Mouse (Mus musculus) embryonic facial prominence, embryonic 10.5 days (tissue): ENCODE data around the gene Gpank1. TPM values are rescaled to one million over a fixed set of nuclear protein-coding genes. Genes with fewer than 3 reads are reported as not detected.

ENCODE experiments used
- DNase-seq: peaks from one replicate; pipeline ENCODE4 v3.0.0-alpha.2; 2017; ENCODE audit warnings: low spot score
- H3K27ac ChIP-seq: fragments of 300-500 bp; sonication (generic); replicated peaks from 2 replicates; pipeline ENCODE4 v1.5.1; 2016; ENCODE audit warnings: mild to moderate bottlenecking
- H3K27me3 ChIP-seq: fragments of 300-500 bp; sonication (generic); replicated peaks from 2 replicates; pipeline ENCODE4 v1.6.1; 2016; ENCODE audit warnings: low read depth, mild to moderate bottlenecking; ENCODE audit not compliant: poor library complexity, severe bottlenecking
- H3K36me3 ChIP-seq: fragments of 300-500 bp; sonication (generic); replicated peaks from 2 replicates; pipeline ENCODE4 v1.6.1; 2016; ENCODE audit warnings: mild to moderate bottlenecking, moderate library complexity
- H3K4me1 ChIP-seq: fragments of 300-500 bp; sonication (generic); 2 replicates; pipeline ENCODE4 v1.6.1; 2016
- H3K4me3 ChIP-seq: fragments of 300-500 bp; sonication (generic); 2 replicates; pipeline ENCODE4 v1.5.1; 2016; ENCODE audit warnings: mild to moderate bottlenecking, moderate library complexity
- H3K9me3 ChIP-seq: fragments of 300-500 bp; sonication (generic); 2 replicates; pipeline ENCODE4 v1.6.1; 2016; ENCODE audit warnings: mild to moderate bottlenecking
- WGBS: fragments of 180-500 bp; shearing (Covaris S2); methylation state at CpG from one replicate; pipeline ENCODE4 v1.1.7; 2016; 5-methylcytosine and 5-hydroxymethylcytosine counted together
- polyA plus RNA-seq: library from polyadenylated mRNA; unstranded; fragments of >200 nt; fragmentation: Nextera tagmentation; extraction: Ambion mirVana; gene quantifications from 2 replicates; pipeline ENCODE4 v1.2.1, GENCODE M21; 2016

The Gpank1 gene
- polyA plus RNA-seq, 1 experiment from 2014 or later, result 32.5 TPM

DNA sequence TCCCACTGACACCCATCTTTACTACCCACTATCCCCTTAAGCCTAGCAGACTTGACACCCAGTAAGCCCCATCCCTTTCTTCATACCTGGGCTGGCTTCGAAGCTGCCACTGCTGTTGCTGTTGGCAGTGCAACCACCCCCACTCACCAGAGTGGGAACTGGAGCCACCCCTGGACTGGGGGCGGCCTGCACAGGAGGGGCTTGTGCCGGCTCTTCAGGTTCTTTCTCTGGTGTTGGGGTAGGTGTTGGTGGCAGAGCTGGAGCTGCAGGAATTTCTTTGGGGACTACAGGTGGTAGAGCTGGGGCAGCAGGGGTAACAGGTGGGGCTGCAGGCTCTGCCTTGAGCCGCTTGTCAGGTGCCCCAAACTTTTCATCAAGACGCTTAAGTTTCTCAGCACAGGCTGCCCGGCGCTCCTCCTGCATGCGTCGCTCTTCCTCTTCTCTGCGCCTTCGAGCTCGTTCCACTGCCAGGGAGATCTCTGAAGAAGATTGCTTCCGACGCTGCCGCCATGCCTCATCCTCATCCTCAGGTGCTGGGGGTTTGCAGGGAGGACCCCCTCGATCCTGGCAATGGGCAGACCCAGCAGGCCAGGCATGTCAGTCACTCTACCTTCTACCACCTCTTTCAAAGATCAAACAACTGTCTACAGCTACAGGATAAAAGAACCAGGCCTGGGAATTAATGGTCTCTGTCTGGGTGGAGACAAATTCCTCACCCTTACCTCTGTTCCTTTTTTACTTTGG lies 37.8 kb downstream of the Gpank1 start:
- no peak overlapping the region for H3K27ac ChIP-seq
- peak overlapping the region; percentile 31; the same call in 1 of the 2 replicates for H3K4me3 ChIP-seq
- WGBS, result 93% methylated on average over 16 of the region's 16 CpGs

DNA sequence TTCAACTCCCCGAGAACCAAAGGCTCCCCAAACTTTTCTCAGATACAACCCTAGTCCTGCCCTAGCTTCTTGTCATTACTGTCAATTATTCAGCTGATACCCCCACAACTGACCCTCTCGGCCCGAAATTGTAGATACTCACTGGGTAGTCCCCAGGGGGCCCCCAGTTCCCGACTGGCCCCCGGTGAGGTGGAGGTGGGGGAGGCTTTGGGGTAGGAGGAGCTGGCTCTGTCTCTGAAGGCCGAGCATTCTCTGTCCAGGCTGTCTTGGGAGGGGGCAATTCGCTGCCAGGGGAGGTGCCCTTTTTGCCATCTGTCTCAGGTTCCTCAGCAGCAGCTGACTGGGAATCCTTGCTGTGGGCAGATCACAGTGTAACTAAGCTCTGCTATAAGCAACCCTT lies 38.4 kb downstream of the Gpank1 start:
- 87% methylated on average over 7 of the region's 7 CpGs for WGBS
- H3K27ac ChIP-seq, result no peak overlapping the region
- H3K9me3 ChIP-seq, result no peaks in the 10 kb centered on the region
- no peaks in the 10 kb centered on the region for H3K27me3 ChIP-seq
- H3K36me3 ChIP-seq, result peaks cover 84% of the 10 kb centered on the region
- peaks cover 28% of the 10 kb centered on the region for H3K4me1 ChIP-seq
- no peak overlapping the region for H3K4me3 ChIP-seq
- no peak for DNase-seq

More for the DNA sequence above, 37.8 kb downstream of the Gpank1 start:
- Histone ChIP-seq H3K36me3 (peaks cover 90% of the 10 kb centered on the region), H3K9me3 (no peaks in the 10 kb centered on the region), H3K4me1 (peaks cover 34% of the 10 kb centered on the region), H3K27me3 (no peaks in the 10 kb centered on the region)
- DNase-seq, result no peak

DNA sequence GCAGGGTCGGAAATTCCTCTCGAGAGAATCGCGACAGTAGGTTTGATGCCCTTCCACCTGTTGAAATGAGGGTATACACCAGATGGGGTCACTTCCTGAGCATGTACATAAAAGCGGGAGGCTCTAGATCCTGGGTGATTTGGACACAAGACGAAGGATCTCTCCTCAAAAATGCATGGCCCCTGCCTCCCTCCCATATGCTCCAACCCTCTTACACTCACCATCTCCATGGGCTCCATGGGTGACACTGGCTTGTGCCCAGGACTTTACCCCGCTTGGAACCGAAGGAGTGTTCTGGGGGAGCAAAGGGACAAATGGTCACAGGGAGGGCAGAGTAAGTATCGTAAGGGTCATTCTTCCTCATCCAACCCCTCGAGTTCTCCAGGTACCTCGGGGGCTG lies 40.2 kb downstream of the Gpank1 start:
- 86% methylated on average over 11 of the region's 11 CpGs for WGBS
- no peak for DNase-seq
- Histone ChIP-seq H3K9me3 (no peaks in the 10 kb centered on the region), H3K36me3 (peaks cover 66% of the 10 kb centered on the region), H3K27me3 (no peaks in the 10 kb centered on the region), H3K27ac (0 out of 2 replicates have a peak overlapping the region, but pooled peaks have one; percentile 30), H3K4me3 (peak overlapping the region; percentile 99; the same call in 1 of the 2 replicates), H3K4me1 (peaks cover 30% of the 10 kb centered on the region)

DNA sequence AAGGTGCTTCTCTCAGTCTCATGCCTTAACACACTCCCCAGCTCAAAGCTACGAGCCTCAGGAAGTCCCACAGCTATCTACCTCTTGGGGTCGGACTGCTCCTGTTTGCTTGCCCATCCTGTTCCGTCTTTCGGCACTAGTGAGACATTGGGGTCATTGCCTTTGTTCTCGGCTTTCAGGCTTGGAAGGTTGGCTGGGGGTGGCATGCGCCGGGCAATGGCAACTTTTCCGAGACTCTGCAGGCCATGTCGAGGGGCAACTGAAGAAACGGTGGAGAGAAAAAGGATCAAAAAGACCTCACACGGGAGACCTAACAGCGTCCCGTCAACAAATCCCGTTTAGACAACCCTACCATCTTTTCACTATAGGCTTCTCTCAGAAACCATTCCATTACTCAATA lies 40.9 kb downstream of the Gpank1 start:
- Histone ChIP-seq H3K4me3 (peak overlapping the region; percentile 99), H3K9me3 (no peaks in the 10 kb centered on the region), H3K4me1 (peaks cover 31% of the 10 kb centered on the region), H3K27me3 (no peaks in the 10 kb centered on the region), H3K27ac (peak overlapping the region; percentile 30; the same call in 1 of the 2 replicates), H3K36me3 (peaks cover 59% of the 10 kb centered on the region)
- no peak for DNase-seq
- 83% methylated on average over 14 of the region's 14 CpGs for WGBS

DNA sequence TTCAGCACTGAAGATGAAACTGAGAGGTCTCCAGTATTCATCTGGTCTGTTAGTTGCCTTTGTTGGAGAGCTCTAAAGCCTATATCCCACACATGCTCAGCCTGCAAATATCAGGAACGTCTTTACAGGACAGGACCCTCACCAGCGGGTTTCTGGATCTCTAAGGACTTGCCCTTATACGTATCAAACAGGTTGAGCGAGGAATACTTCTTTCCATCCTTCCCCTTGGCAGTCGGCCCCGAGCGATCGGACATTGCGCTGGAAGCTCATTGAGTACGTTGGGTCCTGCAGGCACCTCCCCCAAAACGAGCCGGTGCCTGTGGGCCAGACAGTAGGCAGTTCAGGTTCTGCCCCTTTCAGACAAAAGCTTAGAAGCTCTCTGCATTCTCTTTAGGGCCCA lies 41.5 kb downstream of the Gpank1 start:
- WGBS, result 69% methylated on average over 12 of the region's 12 CpGs
- DNase-seq, result no peak
- Histone ChIP-seq H3K27ac (peak overlapping the region; percentile 99; the same call in 1 of the 2 replicates), H3K4me3 (peak overlapping the region; percentile 99), H3K36me3 (peaks cover 53% of the 10 kb centered on the region), H3K4me1 (peaks cover 31% of the 10 kb centered on the region), H3K27me3 (no peaks in the 10 kb centered on the region), H3K9me3 (no peaks in the 10 kb centered on the region)

DNA sequence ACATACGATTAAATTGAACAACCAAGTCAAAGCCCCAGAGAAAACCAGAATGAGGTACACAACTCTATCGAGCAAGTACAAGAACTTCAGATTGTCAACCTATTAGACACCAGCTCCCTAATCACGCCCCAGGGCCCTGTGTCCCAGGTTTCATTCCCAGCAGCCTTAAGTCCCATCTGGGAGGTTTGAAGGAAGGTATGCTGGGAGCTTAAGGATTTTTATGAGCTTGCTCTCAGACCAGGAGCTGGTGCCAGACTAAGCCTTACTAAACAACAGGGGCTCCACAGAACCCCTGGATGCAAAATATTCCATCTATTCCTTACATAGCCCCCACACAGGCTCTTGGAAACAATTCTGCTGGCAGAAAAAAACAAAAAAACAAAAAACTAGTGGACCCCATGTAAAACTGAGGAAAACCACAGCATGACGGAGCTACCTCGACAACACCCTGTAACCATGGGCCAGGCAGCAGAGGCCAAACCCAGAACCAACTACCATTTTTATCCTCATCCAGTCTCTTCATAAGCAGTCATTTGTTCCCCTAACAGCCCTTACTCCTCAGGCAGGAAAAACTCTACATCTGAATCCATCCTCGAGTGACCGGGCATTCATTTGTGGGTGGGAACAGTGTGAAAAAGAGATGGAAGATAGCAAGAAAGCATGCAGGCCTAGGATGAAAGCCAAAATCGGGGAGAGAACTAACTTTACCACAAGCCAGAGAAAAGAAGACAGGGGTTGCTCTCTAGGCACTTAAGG lies 42.2 kb downstream of the Gpank1 start:
- Histone ChIP-seq H3K27ac (peak overlapping the region; percentile 99), H3K4me3 (peak overlapping the region; percentile 99), H3K36me3 (peaks cover 45% of the 10 kb centered on the region), H3K27me3 (no peaks in the 10 kb centered on the region), H3K9me3 (no peaks in the 10 kb centered on the region), H3K4me1 (peaks cover 31% of the 10 kb centered on the region)
- no peak for DNase-seq
- WGBS, result 23% methylated on average over 8 of the region's 8 CpGs

DNA sequence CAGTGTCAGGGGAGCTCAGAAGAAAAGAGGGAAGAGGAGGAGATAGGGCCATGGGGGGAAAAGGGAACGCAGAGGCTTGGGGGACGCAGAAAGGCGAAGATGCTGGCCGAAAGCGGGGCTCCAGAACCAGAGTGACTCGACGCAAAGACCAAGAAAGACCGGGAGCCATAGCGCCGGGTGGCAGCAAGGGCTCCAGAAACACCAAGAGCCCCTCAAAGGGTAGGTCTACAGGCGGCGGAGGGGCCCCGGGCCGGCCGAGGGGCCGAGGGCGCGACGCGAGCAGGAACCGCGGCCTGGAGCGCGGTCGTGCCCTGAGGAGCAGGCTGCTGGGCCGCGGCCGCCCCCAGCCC lies 42.9 kb downstream of the Gpank1 start:
- no peak for DNase-seq
- Histone ChIP-seq H3K36me3 (peaks cover 38% of the 10 kb centered on the region), H3K27me3 (no peaks in the 10 kb centered on the region), H3K27ac (peak overlapping the region; percentile 99), H3K4me3 (peak overlapping the region; percentile 99), H3K4me1 (peaks cover 34% of the 10 kb centered on the region), H3K9me3 (no peaks in the 10 kb centered on the region)
- WGBS, result under 1% methylated on average over 28 of the region's 28 CpGs

DNA sequence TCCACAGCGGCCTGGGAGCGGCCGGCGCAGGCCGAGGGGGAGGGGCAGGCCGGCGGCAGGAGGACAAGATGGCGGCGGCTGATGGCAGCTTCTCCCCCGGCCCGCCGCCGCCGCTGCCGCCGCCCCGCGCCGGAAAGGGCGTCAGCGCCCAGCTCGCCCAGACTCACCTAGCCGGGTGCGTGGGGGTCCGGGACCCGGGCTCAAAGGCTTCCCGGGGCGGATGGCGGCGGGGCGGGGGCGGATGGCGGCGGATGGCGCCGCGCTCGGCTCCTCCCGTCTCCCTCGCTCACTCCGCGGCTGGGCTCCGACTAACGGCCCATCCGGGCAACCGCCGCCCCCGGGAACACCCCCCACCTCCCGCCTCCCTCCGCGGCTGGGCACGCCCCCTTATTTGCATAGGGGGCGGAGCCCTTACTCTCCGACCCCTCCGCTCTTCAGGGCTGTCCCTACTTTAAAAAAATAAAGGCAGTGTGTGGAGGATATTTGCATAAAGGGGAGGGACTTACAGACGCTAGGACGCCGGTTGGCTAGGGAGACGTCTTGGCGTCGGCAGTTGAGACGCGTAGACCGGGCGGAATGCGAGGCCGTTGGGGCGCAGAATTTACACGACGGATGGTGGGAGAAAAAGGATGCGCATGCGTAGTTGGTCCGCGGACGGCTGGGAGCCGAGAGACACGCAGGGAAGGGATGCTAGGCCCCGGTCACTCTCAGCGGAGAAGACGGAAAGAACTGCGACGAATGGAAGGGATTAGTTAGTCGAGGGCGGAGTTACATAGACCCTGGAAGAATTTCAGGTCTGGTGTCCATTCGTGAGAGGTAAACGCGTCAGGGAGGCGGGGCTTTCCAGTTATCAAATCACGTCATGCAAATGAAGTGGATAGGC lies 43.6 kb downstream of the Gpank1 start, which contains the start of gene Prrc2a:
Gene Prrc2a (minus strand): TSS at position 330 of the 883 bp plus-strand sequence.
- peak within 1 kb of the TSS; percentile 99 for H3K4me3 ChIP-seq
- under 1% methylated on average over 88 of the region's 89 CpGs for WGBS
- H3K27ac ChIP-seq, result peak within 1 kb of the TSS; percentile 99
- peak; percentile 97 for DNase-seq
- H3K9me3 ChIP-seq, result no peaks in the 10 kb centered on the region
- H3K36me3 ChIP-seq, result peaks cover 32% of the 10 kb centered on the region
- H3K27me3 ChIP-seq, result no peaks in the 10 kb centered on the region
- peaks cover 34% of the 10 kb centered on the region for H3K4me1 ChIP-seq

DNA sequence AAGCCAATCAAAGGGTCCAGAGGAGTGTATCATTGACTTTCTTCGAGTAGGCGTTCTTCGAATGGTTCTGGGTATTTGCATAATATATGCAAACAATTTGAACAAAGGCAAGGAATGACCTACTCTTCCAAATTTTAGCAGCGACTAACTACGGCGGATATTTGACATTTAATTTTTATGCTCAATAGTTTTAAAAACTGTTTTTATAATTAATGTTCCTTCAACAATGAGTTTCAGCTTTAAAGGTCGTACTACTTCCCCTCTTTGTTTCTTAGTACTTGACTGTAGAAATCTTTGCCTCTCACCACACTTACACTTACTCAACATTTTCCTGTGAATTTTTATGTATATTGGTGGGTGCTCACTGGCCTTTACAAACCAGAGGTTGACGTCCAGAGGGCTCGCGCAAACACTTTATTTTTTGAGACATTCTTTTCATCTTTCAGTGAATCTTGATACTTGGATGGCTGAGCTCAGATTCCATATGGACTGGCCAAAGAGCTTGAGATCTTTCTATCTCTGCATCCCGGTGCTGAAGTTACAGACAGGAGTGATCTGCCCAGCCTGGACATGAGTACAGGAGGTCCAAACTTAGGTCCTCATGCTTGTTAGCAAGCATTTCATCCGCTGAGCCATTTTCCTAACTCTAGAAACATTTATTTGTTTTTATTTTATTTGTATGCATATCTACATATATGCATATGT lies 44.3 kb downstream of the Gpank1 start:
- peak overlapping the region; percentile 99 for H3K4me3 ChIP-seq
- H3K27me3 ChIP-seq, result no peaks in the 10 kb centered on the region
- no peak for DNase-seq
- no peaks in the 10 kb centered on the region for H3K9me3 ChIP-seq
- peaks cover 24% of the 10 kb centered on the region for H3K36me3 ChIP-seq
- H3K4me1 ChIP-seq, result peaks cover 34% of the 10 kb centered on the region
- WGBS, result 27% methylated on average over 12 of the region's 12 CpGs
- peak overlapping the region; percentile 99 for H3K27ac ChIP-seq

DNA sequence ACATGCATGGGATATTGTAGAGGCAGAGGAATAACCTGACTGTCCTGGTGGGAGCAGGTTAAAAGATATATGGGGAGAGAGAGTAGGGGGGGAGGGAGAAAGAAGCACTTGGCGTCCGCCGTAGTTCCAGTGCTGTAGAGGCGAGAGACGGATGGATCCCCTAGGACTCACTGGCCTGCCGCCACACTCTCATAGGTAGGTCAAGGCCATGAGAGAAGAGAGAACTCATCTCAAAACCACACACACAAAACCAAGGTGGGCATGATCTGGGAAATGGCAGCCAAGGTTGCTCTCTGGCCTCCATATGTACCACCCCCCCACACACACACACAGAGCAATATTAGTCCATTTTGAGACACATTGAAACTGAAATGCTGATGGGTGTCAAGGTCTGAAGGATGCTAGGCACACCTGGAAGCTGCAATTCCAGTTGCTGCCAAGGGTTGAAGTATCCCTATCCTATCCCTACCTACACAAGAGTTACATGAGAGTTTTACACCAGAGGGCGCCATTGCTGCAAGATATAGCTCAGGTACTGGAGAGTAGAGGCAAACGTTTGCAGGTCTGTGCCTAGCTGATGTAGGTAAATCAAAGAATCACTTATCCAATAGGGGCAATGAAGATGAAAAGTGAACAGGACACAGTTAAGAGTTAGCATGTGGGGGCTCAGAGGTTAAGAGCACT lies 45.2 kb downstream of the Gpank1 start:
- WGBS, result 74% methylated on average over 8 of the region's 8 CpGs
- Histone ChIP-seq H3K36me3 (peaks cover 15% of the 10 kb centered on the region), H3K27ac (peak overlapping the region; percentile 99), H3K4me3 (peak overlapping the region; percentile 99), H3K9me3 (no peaks in the 10 kb centered on the region), H3K4me1 (peaks cover 33% of the 10 kb centered on the region), H3K27me3 (no peaks in the 10 kb centered on the region)
- DNase-seq, result peak; percentile 54

DNA sequence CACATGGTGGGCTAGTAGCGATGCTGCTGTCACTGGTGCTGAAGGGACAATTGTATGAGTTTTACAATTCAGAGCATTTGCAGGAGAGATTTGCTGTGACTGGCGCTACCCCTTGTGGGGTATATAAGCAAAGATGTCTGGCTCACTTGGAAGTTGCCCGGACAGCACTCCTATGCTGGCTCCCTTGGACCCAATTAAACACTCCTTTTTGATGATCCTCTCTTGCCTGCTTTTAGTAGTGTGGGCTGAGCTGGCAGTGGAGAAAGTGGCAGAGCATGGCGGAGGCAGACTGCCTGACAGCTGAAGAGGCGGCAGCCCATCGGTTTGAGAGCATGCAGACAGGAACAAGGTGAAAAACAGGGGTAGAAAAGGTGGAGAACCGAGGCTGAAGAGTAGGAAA lies 46.5 kb downstream of the Gpank1 start:
- DNase-seq, result no peak
- no peak overlapping the region for H3K27ac ChIP-seq
- 87% methylated on average over 7 of the region's 7 CpGs for WGBS

More for the DNA sequence above, 46.5 kb downstream of the Gpank1 start:
- no peaks in the 10 kb centered on the region for H3K27me3 ChIP-seq
- peaks cover 20% of the 10 kb centered on the region for H3K4me1 ChIP-seq
- no peaks in the 10 kb centered on the region for H3K9me3 ChIP-seq
- peaks cover 2% of the 10 kb centered on the region for H3K36me3 ChIP-seq
- H3K4me3 ChIP-seq, result no peak overlapping the region
